Mouse (Mus musculus) ES-E14 (cell line): Measurements from ENCODE around the gene Porcn. TPM values are rescaled to one million over a fixed set of nuclear protein-coding genes. Genes with fewer than 3 reads are reported as not detected.

ENCODE experiments used
- DNase-seq: peaks from one replicate; pipeline ENCODE4 v3.0.0-alpha.2; 2013; ENCODE audit warnings: low read depth, low spot score
- H3K27ac ChIP-seq: 2 replicates; pipeline ENCODE4 v1.5.1; 2012; ENCODE audit warnings: low read depth, mild to moderate bottlenecking, low read length, moderate library complexity, mixed read lengths; ENCODE audit not compliant: poor library complexity, insufficient read depth, severe bottlenecking
- H3K36me3 ChIP-seq: 2 replicates; pipeline ENCODE4 v1.6.1; 2012; ENCODE audit warnings: mild to moderate bottlenecking, low read length, moderate library complexity, mixed read lengths; ENCODE audit not compliant: control insufficient read depth, poor library complexity, insufficient read depth, severe bottlenecking
- H3K4me1 ChIP-seq, 2 experiments: fragments of 150-350 bp in 1 of 2; sonication (generic) in 1 of 2; 2 replicates each; pipeline ENCODE4 v1.6.1; 2012; ENCODE audit warnings: low read length in 2 of 2, mild to moderate bottlenecking in 1 of 2, mixed read lengths in 1 of 2; ENCODE audit not compliant: control insufficient read depth in 2 of 2, insufficient read depth in 2 of 2, poor library complexity in 1 of 2
- H3K4me3 ChIP-seq, 2 experiments: fragments of 150-350 bp in 1 of 2; sonication (generic) in 1 of 2; 2 replicates each; pipeline ENCODE4 v1.5.1; 2012; ENCODE audit warnings: low read length in 2 of 2, low read depth in 1 of 2, mild to moderate bottlenecking in 1 of 2, mixed read lengths in 1 of 2; ENCODE audit not compliant: insufficient read depth in 1 of 2, poor library complexity in 1 of 2, severe bottlenecking in 1 of 2
- H3K9ac ChIP-seq: 2 replicates; pipeline ENCODE4 v1.6.1; 2012; ENCODE audit warnings: low read depth, mild to moderate bottlenecking, low read length, mixed read lengths; ENCODE audit not compliant: poor library complexity, insufficient read depth, severe bottlenecking
- H3K9me3 ChIP-seq: fragments of 150-350 bp; sonication (generic); 2 replicates; pipeline ENCODE4 v1.6.1; 2012; ENCODE audit warnings: low read depth, mild to moderate bottlenecking, low read length; ENCODE audit not compliant: control insufficient read depth, insufficient read depth
- CHD2 ChIP-seq: IDR thresholded peaks from 2 replicates; pipeline ENCODE4 v1.6.1; 2014; ENCODE audit warnings: mild to moderate bottlenecking, low read depth, low read length, inconsistent platforms
- HCFC1 ChIP-seq: IDR thresholded peaks from 2 replicates; pipeline ENCODE4 v1.6.1; 2012; ENCODE audit warnings: low read length, inconsistent platforms, borderline replicate concordance; ENCODE audit not compliant: insufficient read depth
- MAFK ChIP-seq: IDR thresholded peaks from 2 replicates; pipeline ENCODE4 v1.6.1; 2014; ENCODE audit warnings: mild to moderate bottlenecking, low read depth, low read length, inconsistent platforms; ENCODE audit not compliant: insufficient read depth
- ZC3H11A ChIP-seq: IDR thresholded peaks from 2 replicates; pipeline ENCODE4 v1.6.1; 2012; ENCODE audit warnings: low read depth, mild to moderate bottlenecking, inconsistent platforms, low read length, borderline replicate concordance
- ZNF384 ChIP-seq: IDR thresholded peaks from 2 replicates; pipeline ENCODE4 v1.6.1; 2012; ENCODE audit warnings: low read depth, low read length, inconsistent platforms
- in situ Hi-C, 2 experiments: fragments of 600-800 bp; cut with MboI; formaldehyde crosslinking; loops; one replicate each; pipeline ENCODE4 v1.15.1; 2025; ENCODE audit warnings: low sequenced_read_pairs in 2 of 2, inconsistent platforms in 1 of 2; ENCODE audit not compliant: unreplicated experiment in 2 of 2
- total RNA-seq: library from RNA; depleted of rRNA; stranded (reverse); fragments of 300-350 nt; gene quantifications from 2 replicates; pipeline ENCODE4 v1.2.3, GENCODE M21; 2012

The Porcn gene
- total RNA-seq, 1 experiment = 59.0 TPM

GRCm38 (mm10) chrX:8219651-8220050 is 13.3 kb upstream of the Porcn start:
- H3K4me1 ChIP-seq = peaks cover 0 to 6% of the 10 kb centered on the region in 2 experiments; a peak in 1 of 4 replicates
- no peaks in the 10 kb centered on the region for H3K9me3 ChIP-seq
- in situ Hi-C loops = no loop called here
- H3K9ac ChIP-seq = no peak overlapping the region
- H3K27ac ChIP-seq = peak overlapping the region; percentile 34; the same call in 1 of the 2 replicates
- DNase-seq = peak; percentile 69
- no peak for TF ChIP-seq MAFK
- no peak for TF ChIP-seq ZNF384
- no peak for TF ChIP-seq HCFC1
- TF ChIP-seq CHD2 = no peak
- no peak for TF ChIP-seq ZC3H11A
- no peaks in the 10 kb centered on the region for H3K36me3 ChIP-seq
- peak overlapping the region in 1 of 2 experiments; percentile 34; a peak in 1 of 4 replicates for H3K4me3 ChIP-seq

- no peaks in the 10 kb centered on the region for H3K9me3 ChIP-seq
- in situ Hi-C loops = no loop called here
- H3K36me3 ChIP-seq = no peaks in the 10 kb centered on the region
- no peak for DNase-seq
- H3K4me1 ChIP-seq = peaks cover 0 to 6% of the 10 kb centered on the region in 2 experiments; a peak in 1 of 4 replicates
- no peak overlapping the region for H3K4me3 ChIP-seq
- TF ChIP-seq CHD2 = no peak
- no peak for TF ChIP-seq ZNF384
- no peak for TF ChIP-seq MAFK
- no peak for TF ChIP-seq HCFC1
- no peak for TF ChIP-seq ZC3H11A
- H3K27ac ChIP-seq = no peak overlapping the region
- H3K9ac ChIP-seq = no peak overlapping the region
Observed at GRCm38 (mm10) chrX:8218114-8218513, 11.8 kb upstream of the Porcn start.

GRCm38 (mm10) chrX:8217383-8217782 is 11.1 kb upstream of the Porcn start:
- TF ChIP-seq MAFK (no peak), HCFC1 (no peak), ZNF384 (no peak), ZC3H11A (no peak), CHD2 (no peak)
- H3K4me3 ChIP-seq = no peak overlapping the region

GRCm38 (mm10) chrX:8211490-8212207 is 5.3 kb upstream of the Porcn start:
- H3K4me3 ChIP-seq = no peak overlapping the region
- in situ Hi-C loops = no loop called here
- DNase-seq = no peak
- H3K36me3 ChIP-seq = no peaks in the 10 kb centered on the region
- no peak overlapping the region for H3K27ac ChIP-seq
- peaks cover 3 to 4% of the 10 kb centered on the region in 2 experiments; a peak in 2 of 4 replicates for H3K4me1 ChIP-seq
- no peaks in the 10 kb centered on the region for H3K9me3 ChIP-seq
- TF ChIP-seq ZC3H11A = no peak
- TF ChIP-seq MAFK = no peak
- no peak for TF ChIP-seq ZNF384
- no peak for TF ChIP-seq CHD2
- no peak overlapping the region for H3K9ac ChIP-seq

More at GRCm38 (mm10) chrX:8217383-8217782, 11.1 kb upstream of the Porcn start:
- Histone ChIP-seq H3K9me3 (no peaks in the 10 kb centered on the region), H3K9ac (no peak overlapping the region), H3K36me3 (no peaks in the 10 kb centered on the region), H3K4me1 (peaks cover 0 to 5% of the 10 kb centered on the region in 2 experiments; a peak in 1 of 4 replicates), H3K27ac (no peak overlapping the region)
- no peak for DNase-seq
- in situ Hi-C loops = no loop called here
